Mouse (Mus musculus) hindbrain, embryonic 15.5 days (tissue): ENCODE data around the gene Slx4ip. TPM values are rescaled to one million over a fixed set of nuclear protein-coding genes. Genes with fewer than 3 reads are reported as not detected.
A peak's percentile ranks its signal among the peaks of the same experiment; 100 is the strongest.
"Not testable (repeated sequence)": the region's sequence is repeated elsewhere in the genome, so short reads cannot be mapped to it uniquely, and the experiment has no call there.

Source experiments
- ATAC-seq: fragments of 200-750 bp; cut with Nextera tagmentation; 2 replicates; pipeline ENCODE4 v1.8.0; 2017; ENCODE audit warnings: low read depth, moderate number of reproducible peaks, moderate TSS enrichment; ENCODE audit not compliant: low FRiP score
- H3K27ac ChIP-seq: fragments of 300-500 bp; sonication (generic); replicated peaks from 2 replicates; pipeline ENCODE4 v1.5.1; 2015; ENCODE audit warnings: mild to moderate bottlenecking, inconsistent platforms
- H3K27me3 ChIP-seq: fragments of 300-500 bp; sonication (generic); 2 replicates; pipeline ENCODE4 v1.6.1; 2015; ENCODE audit warnings: control low read depth, inconsistent platforms
- H3K36me3 ChIP-seq: fragments of 300-500 bp; sonication (generic); 2 replicates; pipeline ENCODE4 v1.6.1; 2015; ENCODE audit warnings: control low read depth, inconsistent platforms
- H3K4me1 ChIP-seq: fragments of 300-500 bp; sonication (generic); replicated peaks from 2 replicates; pipeline ENCODE4 v1.6.1; 2015; ENCODE audit warnings: control low read depth, inconsistent platforms
- H3K4me2 ChIP-seq: fragments of 300-500 bp; sonication (generic); 2 replicates; pipeline ENCODE4 v1.6.1; 2015; ENCODE audit warnings: moderate library complexity, mild to moderate bottlenecking, inconsistent platforms
- H3K4me3 ChIP-seq: fragments of 300-500 bp; sonication (generic); 2 replicates; pipeline ENCODE4 v1.5.1; 2015; ENCODE audit warnings: mild to moderate bottlenecking, inconsistent platforms
- H3K9ac ChIP-seq: fragments of 300-500 bp; sonication (generic); 2 replicates; pipeline ENCODE4 v1.6.1; 2015; ENCODE audit warnings: inconsistent platforms
- H3K9me3 ChIP-seq: fragments of 300-500 bp; sonication (generic); 2 replicates; pipeline ENCODE4 v1.6.1; 2016; ENCODE audit warnings: control low read depth, inconsistent platforms
- WGBS: fragments of 180-500 bp; shearing (Covaris S2); methylation state at CpG from one replicate; pipeline ENCODE4 v1.1.7; 2015; 5-methylcytosine and 5-hydroxymethylcytosine counted together
- polyA plus RNA-seq: library from polyadenylated mRNA; unstranded; fragments of >200 nt; fragmentation: Nextera tagmentation; extraction: Ambion mirVana; gene quantifications from 2 replicates; pipeline ENCODE4 v1.2.1, GENCODE M21; 2015

Gene Slx4ip
- 11.3 and 13.1 TPM in 2 replicates for polyA plus RNA-seq

DNA sequence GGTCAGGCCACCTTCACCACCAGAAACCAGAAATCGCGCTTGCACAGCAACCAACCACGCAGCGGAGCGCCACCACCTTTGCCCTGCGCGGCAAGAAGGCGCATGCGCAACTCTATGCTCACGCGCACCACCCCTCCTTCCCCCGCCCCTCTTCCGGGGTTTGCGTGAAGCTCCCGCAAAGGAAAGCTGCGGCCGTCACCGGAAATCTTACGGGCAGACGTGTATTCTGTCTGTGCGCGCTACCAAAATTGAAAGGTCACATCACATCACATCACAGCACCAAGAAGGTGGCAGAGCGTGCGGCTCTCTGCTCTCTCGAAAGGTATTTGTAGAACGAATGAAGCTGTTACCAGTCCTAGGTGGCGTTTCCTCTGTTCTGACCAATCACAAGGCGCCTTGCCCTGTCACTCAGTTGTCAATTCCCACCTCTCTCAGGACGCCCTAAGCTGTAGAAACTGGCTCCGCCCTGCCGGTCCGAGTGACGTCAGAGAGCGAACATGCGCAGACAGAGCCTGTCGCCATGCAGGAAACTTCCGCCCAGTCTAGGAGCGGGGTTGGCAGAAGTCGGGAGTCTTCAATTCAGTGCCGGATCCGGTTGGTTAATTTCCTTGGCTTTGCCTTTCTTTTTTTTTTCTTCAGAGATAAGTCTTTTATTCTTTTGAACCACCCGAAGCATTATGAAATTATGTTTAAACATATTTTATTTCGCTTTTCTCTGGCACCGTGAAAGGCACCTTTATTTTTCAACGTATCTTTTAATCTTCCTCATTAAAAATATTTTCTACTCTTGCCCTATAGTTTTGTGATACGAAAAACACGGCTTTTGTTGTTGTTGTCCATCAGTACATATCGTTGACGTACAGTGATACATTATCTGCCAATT, at the start of gene Slx4ip, which contains the start of the genes AL731706.1 and Mkks:
TSS of gene Slx4ip (plus strand) at position 151 of the 883 bp plus-strand sequence.
TSS of gene AL731706.1 (minus strand) at position 322 of the 883 bp plus-strand sequence.
TSS of gene Mkks (minus strand) at position 322 of the 883 bp plus-strand sequence.
- WGBS, result under 1% methylated on average over 49 of the region's 49 CpGs
- ATAC-seq, result peak; percentile 98
- Histone ChIP-seq H3K4me2 (peak within 1 kb of the TSS; percentile 62), H3K27me3 (no peaks in the 10 kb centered on the region), H3K9me3 (no peaks in the 10 kb centered on the region), H3K9ac (peak within 1 kb of the TSS; percentile 68), H3K4me1 (peaks cover 25% of the 10 kb centered on the region), H3K36me3 (no peaks in the 10 kb centered on the region), H3K4me3 (peak within 1 kb of the TSS; percentile 69), H3K27ac (peak within 1 kb of the TSS; percentile 96)

DNA sequence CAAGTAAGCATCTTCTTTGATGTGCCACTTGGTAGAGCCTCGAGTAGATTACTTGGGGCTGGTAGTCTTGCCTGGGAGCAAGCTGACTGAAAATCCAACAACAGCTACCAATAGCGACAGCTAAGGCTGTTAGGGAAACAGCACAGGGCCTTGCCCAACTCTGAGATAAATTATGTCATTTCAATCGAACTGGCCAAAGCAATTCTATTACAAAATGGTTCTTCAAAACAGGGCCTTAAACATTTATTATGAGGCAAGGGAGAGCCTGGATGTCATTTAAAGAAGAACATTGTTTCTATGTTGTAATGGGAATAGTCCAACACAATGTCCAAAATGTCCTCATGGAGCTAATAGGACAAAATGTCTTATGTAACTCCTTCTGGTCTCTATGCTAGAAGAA, 40.7 kb upstream of the Slx4ip start:
- H3K9ac ChIP-seq, result no peak overlapping the region
- no peaks in the 10 kb centered on the region for H3K36me3 ChIP-seq
- 75% methylated on average over 3 of the region's 3 CpGs for WGBS
- no peak overlapping the region for H3K4me2 ChIP-seq
- H3K9me3 ChIP-seq, result no peaks in the 10 kb centered on the region
- no peak for ATAC-seq
- H3K27me3 ChIP-seq, result no peaks in the 10 kb centered on the region
- peaks cover 14% of the 10 kb centered on the region for H3K4me1 ChIP-seq
- H3K27ac ChIP-seq, result no peak overlapping the region
- no peak overlapping the region for H3K4me3 ChIP-seq

DNA sequence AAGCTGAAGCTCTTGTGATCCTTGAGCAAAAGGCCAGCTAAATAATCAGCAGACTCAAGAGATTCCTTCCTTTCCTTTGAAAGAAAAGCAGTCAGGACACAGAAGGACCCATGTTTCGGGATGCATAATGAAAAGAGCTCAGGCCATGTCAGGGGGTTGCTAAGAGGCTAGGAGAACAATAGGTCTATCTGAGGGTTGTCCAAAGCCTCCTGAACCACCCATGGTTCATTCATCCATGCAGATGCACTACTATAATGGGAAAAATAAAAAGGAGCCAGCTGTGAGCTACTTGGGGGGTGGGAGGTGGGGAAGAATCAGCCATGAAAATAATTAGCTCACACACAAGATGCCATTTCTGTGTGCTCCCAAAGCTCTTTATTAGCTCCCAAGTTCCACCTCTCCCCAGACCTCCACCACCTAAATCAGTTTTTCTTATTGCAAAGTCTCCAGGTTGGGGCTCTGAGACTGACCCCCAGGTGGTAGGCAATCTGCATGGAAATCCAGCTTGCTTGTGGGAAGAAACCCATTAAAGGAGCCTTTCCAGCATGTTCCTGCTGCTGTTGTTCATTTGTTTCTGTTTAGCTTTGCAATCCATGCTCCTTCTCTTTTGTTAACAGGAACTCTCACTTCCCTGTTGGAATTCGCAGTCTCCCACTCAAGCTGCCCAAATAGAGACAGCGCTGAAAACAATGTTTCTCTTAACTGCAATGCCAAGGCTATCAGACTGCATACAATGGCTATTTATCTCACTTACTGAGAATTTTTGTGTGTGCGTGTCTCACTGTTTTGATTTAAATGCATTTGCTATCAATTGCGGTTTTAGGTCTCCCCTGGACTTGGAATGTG, 36.3 kb upstream of the Slx4ip start:
- Histone ChIP-seq H3K27ac (peak overlapping the region; percentile 45), H3K9me3 (no peaks in the 10 kb centered on the region), H3K27me3 (no peaks in the 10 kb centered on the region), H3K4me1 (peaks cover 14% of the 10 kb centered on the region), H3K9ac (no peak overlapping the region), H3K4me3 (no peak overlapping the region), H3K36me3 (no peaks in the 10 kb centered on the region), H3K4me2 (peak overlapping the region; percentile 5; the same call in 1 of the 2 replicates)
- ATAC-seq, result no peak
- 12% methylated on average over 5 of the region's 5 CpGs for WGBS

- no peak within 1 kb of the TSS for H3K4me3 ChIP-seq
- H3K9me3 ChIP-seq, result no peaks in the 10 kb centered on the region
- H3K4me2 ChIP-seq, result no peak within 1 kb of the TSS
- peaks cover 32% of the 10 kb centered on the region for H3K36me3 ChIP-seq
- peaks cover 16% of the 10 kb centered on the region for H3K4me1 ChIP-seq
- ATAC-seq, result no peak
- H3K27ac ChIP-seq, result no peak within 1 kb of the TSS
- WGBS, result 97% methylated on average over 2 of the region's 2 CpGs
- H3K9ac ChIP-seq, result no peak within 1 kb of the TSS
- H3K27me3 ChIP-seq, result no peaks in the 10 kb centered on the region
Measured at GRCm38 (mm10) chr2:136885579-136885978, 5.4 kb upstream of the Slx4ip start, which contains the start of gene AL731706.2. AL731706.2 (minus strand) TSS chr2:136885679.

DNA sequence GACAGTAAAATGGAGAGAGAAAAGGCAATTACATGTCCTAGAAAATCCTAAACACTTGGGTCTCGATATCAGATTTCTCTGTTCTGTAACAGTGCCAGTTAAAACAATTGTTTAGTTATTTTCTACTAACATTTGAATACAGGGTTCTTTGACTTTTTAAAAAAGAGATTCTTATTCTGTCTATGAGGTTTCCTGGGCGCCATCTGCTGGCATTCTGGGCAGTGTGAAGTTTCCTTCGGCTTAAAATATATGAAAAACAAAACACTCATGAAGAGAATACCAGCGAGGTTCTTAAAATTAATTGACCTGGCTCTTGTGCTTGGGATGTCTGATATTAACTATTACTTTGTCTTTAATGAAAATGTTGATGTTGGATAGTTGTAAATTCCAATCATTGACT, 4.2 kb upstream of the Slx4ip start:
- H3K4me3 ChIP-seq, result no peak overlapping the region
- peaks cover 21% of the 10 kb centered on the region for H3K36me3 ChIP-seq
- ATAC-seq, result no peak
- peaks cover 17% of the 10 kb centered on the region for H3K4me1 ChIP-seq
- H3K9me3 ChIP-seq, result no peaks in the 10 kb centered on the region
- no peak overlapping the region for H3K27ac ChIP-seq
- no peak overlapping the region for H3K4me2 ChIP-seq
- 57% methylated on average over 4 of the region's 4 CpGs for WGBS
- no peaks in the 10 kb centered on the region for H3K27me3 ChIP-seq
- no peak overlapping the region for H3K9ac ChIP-seq

GRCm38 (mm10) chr2:136890716-136891067, 326 bp upstream of the Slx4ip start:
- H3K27ac ChIP-seq, result peak overlapping the region; percentile 96
- H3K36me3 ChIP-seq, H3K9me3 ChIP-seq, H3K27me3 ChIP-seq: not testable (repeated sequence)
- peak overlapping the region; percentile 68 for H3K9ac ChIP-seq
- 5% methylated on average over 15 of the region's 15 CpGs for whole genome bisulfite sequencing
- peak; percentile 61 for ATAC-seq
- H3K4me1 ChIP-seq, result peaks cover 25% of the 10 kb centered on the region
- H3K4me3 ChIP-seq, result peak overlapping the region; percentile 69
- H3K4me2 ChIP-seq, result peak overlapping the region; percentile 55

DNA sequence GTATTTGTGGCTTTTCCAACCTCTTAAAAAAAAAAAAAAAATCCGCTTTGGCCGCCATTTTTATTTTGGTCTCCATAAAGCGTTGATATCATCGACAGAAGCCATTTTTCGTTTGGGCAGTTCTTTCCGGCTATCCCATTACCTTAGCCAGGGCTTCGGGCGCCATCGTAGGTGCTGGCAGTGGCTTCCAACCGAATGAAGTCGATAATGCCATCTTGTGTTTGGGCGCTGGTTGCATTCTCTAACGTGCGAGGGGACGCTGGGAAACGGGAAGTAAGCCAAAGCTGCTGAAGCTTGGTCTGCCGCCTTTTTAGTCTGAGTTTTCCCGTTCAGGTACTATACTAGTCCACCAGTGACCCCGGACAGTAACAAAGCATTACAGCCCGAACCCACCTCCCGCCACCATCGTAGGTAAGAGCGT, 943 bp downstream of the Slx4ip start:
- Histone ChIP-seq H3K9me3 (no peaks in the 10 kb centered on the region), H3K4me1 (peaks cover 25% of the 10 kb centered on the region), H3K27ac (peak overlapping the region; percentile 96), H3K4me2 (peak overlapping the region; percentile 62), H3K36me3 (no peaks in the 10 kb centered on the region), H3K4me3 (peak overlapping the region; percentile 69), H3K27me3 (no peaks in the 10 kb centered on the region), H3K9ac (peak overlapping the region; percentile 68)
- peak; percentile 84 for ATAC-seq
- WGBS, result under 1% methylated on average over 23 of the region's 23 CpGs

GRCm38 (mm10) chr2:136894494-136894893, 3.5 kb downstream of the Slx4ip start:
- H3K4me3 ChIP-seq, result no peak overlapping the region
- H3K9me3 ChIP-seq, result no peaks in the 10 kb centered on the region
- ATAC-seq, result no peak
- H3K4me2 ChIP-seq, result no peak overlapping the region
- no peaks in the 10 kb centered on the region for H3K36me3 ChIP-seq
- H3K9ac ChIP-seq, result no peak overlapping the region
- H3K27ac ChIP-seq, result no peak overlapping the region
- no peaks in the 10 kb centered on the region for H3K27me3 ChIP-seq
- peaks cover 18% of the 10 kb centered on the region for H3K4me1 ChIP-seq
- WGBS, result 60% methylated on average over 2 of the region's 2 CpGs

- no peaks in the 10 kb centered on the region for H3K9me3 ChIP-seq
- H3K4me3 ChIP-seq, result no peak overlapping the region
- H3K27me3 ChIP-seq, result no peaks in the 10 kb centered on the region
- 77% methylated on average over 2 of the region's 2 CpGs for WGBS
- ATAC-seq, result no peak
- no peaks in the 10 kb centered on the region for H3K36me3 ChIP-seq
- no peak overlapping the region for H3K4me2 ChIP-seq
- H3K4me1 ChIP-seq, result peaks cover 8% of the 10 kb centered on the region; the same call in 1 of the 2 replicates
- no peak overlapping the region for H3K9ac ChIP-seq
- H3K27ac ChIP-seq, result no peak overlapping the region
Measured at GRCm38 (mm10) chr2:136896131-136896530, 5.1 kb downstream of the Slx4ip start.

GRCm38 (mm10) chr2:136908596-136908995, 17.6 kb downstream of the Slx4ip start:
- Histone ChIP-seq H3K27ac (no peak overlapping the region), H3K4me1 (peaks cover 6% of the 10 kb centered on the region), H3K9ac (no peak overlapping the region), H3K4me3 (no peak overlapping the region), H3K9me3 (no peaks in the 10 kb centered on the region), H3K27me3 (no peaks in the 10 kb centered on the region), H3K36me3 (peaks cover 3% of the 10 kb centered on the region; the same call in 1 of the 2 replicates), H3K4me2 (no peak overlapping the region)
- ATAC-seq, result no peak
- WGBS, result 60% methylated on average over 3 of the region's 3 CpGs

GRCm38 (mm10) chr2:136909298-136909697, 18.3 kb downstream of the Slx4ip start:
- Histone ChIP-seq H3K9me3 (no peaks in the 10 kb centered on the region), H3K4me3 (no peak overlapping the region), H3K36me3 (peaks cover 3% of the 10 kb centered on the region; the same call in 1 of the 2 replicates), H3K27ac (no peak overlapping the region), H3K27me3 (no peaks in the 10 kb centered on the region), H3K9ac (no peak overlapping the region), H3K4me2 (no peak overlapping the region), H3K4me1 (peaks cover 6% of the 10 kb centered on the region)
- ATAC-seq, result no peak
- WGBS, result 67% methylated on average over 2 of the region's 2 CpGs
